1 mouse cellular context compared by ENCODE assay signal in the genomic region with DNA sequence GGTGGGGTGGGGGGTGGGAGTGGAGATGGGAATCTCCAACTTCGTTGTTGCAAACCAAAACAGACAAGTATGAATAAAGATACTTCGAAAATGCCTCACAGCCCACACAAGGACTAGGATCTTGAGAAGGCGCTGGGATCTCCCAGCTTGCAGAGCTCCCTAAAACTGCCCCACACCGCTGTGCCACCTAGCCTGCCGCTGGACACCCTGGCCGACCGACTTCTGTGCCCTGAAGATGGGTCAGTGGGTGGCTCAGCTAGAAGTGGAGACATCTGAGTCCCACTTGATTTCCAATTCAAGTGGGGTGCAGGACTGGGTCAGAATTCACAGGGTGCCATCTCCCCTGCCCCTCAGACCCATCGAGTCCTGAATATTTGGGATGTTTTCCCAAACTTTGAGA.
TF ChIP-seq lines count a peak whose summit lies in the region.

No protein-coding gene starts in this region.

TF ChIP-seq in MEL, 35 proteins besides CTCF, POLR2A, EP300 and RAD21:
- TF ChIP-seq GABPA (IDR thresholded peaks at IDR 0.05; ENCODE audit: low read depth, low read length): no peak
- no peak for TF ChIP-seq POLR2AphosphoS2 (IDR thresholded peaks at IDR 0.05; ENCODE audit: low read length)
- TF ChIP-seq MXI1 (IDR thresholded peaks at IDR 0.05; ENCODE audit: low read depth, low read length): no peak
- no peak for TF ChIP-seq MYC (IDR thresholded peaks at IDR 0.05; ENCODE audit: low read depth, low read length)
- no peak for TF ChIP-seq TBP (IDR thresholded peaks at IDR 0.05; ENCODE audit: low read depth, low read length)
- TF ChIP-seq TCF12 (IDR thresholded peaks at IDR 0.05; ENCODE audit: low read depth, low read length): no peak
- no peak for TF ChIP-seq USF2 (IDR thresholded peaks at IDR 0.05; ENCODE audit: borderline replicate concordance in 1 of 2, insufficient read depth in 1 of 2, low read depth in 1 of 2, low read length in 2 of 2)
- TF ChIP-seq BHLHE40 (IDR thresholded peaks at IDR 0.05; ENCODE audit: borderline replicate concordance, low read depth, low read length): no peak
- TF ChIP-seq ETS1 (IDR thresholded peaks at IDR 0.05; ENCODE audit: low read depth, low read length): no peak
- no peak for TF ChIP-seq MYB (IDR thresholded peaks at IDR 0.05; ENCODE audit: low read depth, low read length)
- no peak for TF ChIP-seq SMC3 (IDR thresholded peaks at IDR 0.05; ENCODE audit: low read depth, low read length)
- no peak for TF ChIP-seq GATA1 (IDR thresholded peaks at IDR 0.05; ENCODE audit: low read depth, low read length)
- no peak for TF ChIP-seq CHD1 (IDR thresholded peaks at IDR 0.05; ENCODE audit: low read depth, low read length)
